Mouse (Mus musculus): ENCODE measurements around the gene Ap1m1.

Gene Ap1m1

DNA sequence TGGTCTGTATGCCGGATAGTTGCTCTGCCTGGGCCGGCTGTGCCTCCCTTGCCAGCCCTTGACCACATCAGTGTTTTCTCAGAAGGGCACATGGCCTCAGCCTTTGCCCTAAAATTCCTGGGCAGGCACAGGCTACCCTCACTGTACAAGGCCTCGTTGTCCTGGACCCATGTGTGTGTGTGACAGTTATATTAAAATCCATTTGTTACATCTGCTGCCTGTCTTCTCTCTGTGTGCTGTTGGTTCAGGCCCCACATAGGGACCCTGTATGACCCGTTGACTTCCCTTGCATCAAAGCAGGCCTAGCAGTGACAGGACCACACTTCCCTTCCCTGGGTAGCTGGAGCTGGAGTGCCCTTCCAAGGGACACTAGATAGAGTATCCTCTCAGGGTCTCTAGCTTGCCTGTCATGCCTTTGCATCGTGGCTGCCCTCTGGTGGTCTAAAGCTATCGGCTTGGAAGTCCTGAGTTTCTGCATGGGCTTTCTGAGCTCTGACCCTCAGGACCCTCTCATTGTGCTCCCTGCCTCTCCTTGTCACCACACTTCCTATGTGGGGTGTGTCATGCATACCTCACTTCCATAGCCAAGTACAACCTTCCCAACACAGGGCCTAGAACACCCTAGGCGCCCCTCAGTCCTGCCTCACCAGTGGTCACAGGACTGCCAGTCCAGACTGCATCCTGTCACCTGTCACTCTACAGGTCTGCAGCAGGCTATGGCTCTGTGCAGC lies 17.5 kb downstream of the Ap1m1 start:
- no peak for DNase-seq (ENCODE audit: extremely low spot score, low read depth, low spot score)

DNA sequence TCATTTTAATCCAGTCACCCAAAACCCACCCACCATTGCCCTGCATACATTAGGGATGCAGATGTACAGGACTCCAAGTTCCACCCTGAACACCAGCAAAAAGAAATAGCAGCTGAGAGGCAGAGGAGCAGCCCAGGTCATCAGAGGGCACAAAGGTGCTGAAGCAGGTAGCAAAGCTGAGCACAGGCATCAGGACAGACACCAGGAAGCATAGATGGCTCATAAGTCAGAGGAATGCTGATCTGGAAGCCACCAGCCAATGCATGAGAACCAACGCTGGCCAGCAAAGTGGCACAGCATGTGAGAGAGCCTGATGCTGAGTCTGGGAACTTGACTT lies 18.1 kb downstream of the Ap1m1 start:
- no peak for DNase-seq (ENCODE audit: extremely low spot score, low read depth, low spot score)

DNA sequence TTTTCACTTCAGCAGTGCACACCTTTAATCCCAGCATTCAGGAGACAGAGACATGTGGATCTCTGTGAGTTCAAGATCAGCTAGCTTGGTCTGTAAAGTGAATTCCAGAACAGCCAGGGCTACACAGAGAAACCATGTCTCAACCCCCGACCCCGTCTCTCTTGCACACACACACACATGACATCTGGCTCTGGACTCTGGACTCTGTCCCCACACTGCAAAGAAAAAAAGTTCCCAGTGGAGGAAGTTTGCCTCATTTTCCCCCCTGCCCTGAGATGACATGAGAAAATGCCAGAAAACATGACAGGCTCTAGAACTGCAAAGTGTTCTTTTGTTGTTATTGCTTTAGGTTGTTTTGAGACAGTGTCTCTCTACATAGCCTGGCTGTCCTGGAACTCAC lies 20.0 kb downstream of the Ap1m1 start:
- DNase-seq (ENCODE audit: extremely low spot score, low read depth, low spot score) = no peak

DNA sequence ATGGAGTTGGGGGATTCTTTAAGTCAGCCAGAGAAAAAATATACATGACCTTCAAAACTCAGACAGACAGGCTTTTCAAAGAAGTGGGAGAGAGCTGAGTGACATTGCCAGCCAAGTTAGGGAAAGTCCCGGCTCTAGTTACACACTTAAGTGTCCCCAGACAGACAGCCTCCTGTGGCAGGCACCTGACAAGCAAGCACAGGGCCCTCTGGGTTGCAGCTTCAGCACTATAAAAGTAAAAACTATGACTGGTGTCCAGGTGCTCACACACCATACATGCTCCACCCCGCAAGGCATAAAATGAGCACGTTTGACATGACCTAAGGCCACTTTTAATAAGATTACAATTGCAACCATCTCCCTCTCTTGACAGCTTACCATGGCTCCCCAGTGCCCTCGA lies 20.8 kb downstream of the Ap1m1 start:
- no peak for DNase-seq (ENCODE audit: extremely low spot score, low read depth, low spot score)

DNA sequence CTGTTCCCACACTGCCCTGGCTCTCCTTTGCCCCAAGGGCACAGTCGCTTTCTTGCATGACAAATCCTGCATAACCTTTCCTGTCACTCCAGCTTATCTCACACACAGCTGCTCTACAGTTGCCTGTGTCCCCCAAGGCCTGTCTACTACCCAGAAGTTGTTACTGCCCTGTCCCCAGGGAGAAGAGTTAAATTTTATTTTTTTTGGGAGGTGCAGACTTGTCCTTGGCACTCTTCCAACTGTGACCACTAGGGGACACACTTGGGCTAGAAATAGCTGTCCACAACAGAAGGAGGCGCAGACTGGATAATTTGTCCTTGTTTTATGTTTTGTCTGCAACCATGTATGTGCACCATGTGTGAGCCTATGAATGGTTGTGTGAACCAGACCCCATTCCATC lies 21.2 kb downstream of the Ap1m1 start:
- DNase-seq (ENCODE audit: extremely low spot score, low read depth, low spot score) = peak; percentile 46

DNA sequence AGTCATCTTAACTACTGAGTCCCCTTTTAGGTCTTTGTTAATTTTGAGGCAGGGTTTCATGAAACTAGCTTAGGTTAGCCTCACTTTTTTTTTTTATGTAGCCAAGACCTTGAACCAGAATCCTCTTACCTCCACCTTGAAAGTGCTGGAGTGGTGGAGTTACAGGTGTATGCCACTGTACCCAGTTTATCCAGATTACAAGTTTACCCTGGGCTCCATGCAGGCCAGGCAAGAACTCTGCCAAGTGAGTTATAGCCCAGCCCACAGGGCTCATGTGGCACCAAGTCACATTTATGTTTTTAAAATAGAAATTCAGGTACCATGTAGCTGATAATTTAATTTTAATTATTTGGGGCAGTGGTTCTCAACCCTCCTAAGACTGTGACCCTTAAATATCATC lies 21.6 kb downstream of the Ap1m1 start:
- no peak for DNase-seq (ENCODE audit: extremely low spot score, low read depth, low spot score)

DNA sequence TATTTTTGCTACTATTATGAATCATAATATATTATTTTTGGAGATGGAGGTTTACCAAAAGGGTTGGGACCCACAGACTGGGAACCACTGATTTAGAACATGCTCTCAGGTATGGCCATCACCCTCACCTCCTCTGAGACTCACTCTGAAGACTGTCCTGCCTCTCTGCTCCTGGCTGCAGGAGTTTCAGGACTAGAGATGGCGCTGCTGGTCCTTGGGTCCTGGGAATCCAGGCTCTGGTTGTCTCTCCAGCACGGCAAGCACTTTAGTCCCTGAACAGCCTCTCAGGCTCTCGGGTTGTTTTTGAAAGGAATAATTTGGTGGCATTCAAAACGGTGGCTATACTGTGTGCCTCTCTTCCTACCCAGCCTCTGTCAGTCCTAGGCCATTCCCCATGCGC lies 22.1 kb downstream of the Ap1m1 start:
- no peak for DNase-seq (ENCODE audit: extremely low spot score, low read depth, low spot score)

DNA sequence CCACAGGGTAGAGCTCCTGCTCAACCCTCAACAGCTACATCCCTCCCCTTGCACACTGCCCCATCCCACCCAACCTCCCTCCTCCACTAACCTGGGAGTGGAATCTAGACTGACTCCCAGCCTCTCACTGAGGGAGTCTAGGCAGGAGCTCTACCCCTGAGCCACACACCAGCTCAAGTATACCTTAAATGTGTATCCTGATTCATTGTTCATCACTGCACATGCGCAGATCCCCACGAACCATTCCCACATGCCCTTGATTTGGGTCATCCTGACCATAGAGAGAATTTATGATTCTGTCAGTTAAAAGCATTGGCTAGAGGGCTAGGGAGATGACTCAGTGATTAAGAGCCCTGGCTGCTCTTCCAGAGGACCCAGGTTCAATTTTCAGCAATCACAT lies 22.9 kb downstream of the Ap1m1 start:
- no peak for DNase-seq (ENCODE audit: extremely low spot score, low read depth, low spot score)

DNA sequence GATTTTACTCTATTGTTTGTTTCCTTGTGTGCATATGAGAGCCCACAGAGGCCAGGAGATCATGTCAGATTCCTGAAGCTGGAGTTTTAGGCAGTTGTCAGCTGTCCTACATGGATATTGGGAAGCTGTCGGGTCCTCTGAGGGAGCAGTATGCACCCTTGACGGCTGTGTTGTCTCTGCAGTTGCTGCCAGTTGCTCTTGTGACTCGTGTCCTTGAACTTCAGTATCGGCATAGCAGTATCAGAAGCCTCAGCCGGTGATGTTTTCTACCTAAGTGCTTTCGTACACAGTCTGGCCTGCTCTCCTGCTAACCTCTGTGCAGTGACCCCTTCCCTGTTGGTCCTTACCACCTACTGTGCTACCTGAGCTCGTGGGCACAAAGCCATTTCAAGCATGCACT lies 23.6 kb downstream of the Ap1m1 start:
- DNase-seq (ENCODE audit: extremely low spot score, low read depth, low spot score) = no peak

DNA sequence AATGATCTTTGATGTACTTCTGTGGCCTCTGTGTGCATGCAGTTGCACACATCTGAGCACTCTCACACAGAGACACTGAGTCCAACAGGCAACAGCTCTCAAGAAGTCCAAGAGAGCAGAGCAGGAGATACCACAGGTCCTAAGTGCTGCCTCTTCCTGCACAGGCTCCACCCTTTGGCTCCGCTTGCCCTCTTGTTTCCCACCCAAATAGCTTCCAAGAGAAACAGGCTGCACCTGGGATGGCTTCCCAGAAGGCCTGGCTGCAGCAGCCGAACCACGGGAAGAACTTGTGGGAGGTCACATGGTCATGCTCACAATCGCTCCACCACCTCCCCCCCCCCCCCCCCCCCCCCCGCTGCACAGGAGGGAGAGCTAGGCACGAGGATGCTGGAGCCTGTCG lies 25.5 kb downstream of the Ap1m1 start:
- DNase-seq (ENCODE audit: extremely low spot score, low read depth, low spot score) = no peak

DNA sequence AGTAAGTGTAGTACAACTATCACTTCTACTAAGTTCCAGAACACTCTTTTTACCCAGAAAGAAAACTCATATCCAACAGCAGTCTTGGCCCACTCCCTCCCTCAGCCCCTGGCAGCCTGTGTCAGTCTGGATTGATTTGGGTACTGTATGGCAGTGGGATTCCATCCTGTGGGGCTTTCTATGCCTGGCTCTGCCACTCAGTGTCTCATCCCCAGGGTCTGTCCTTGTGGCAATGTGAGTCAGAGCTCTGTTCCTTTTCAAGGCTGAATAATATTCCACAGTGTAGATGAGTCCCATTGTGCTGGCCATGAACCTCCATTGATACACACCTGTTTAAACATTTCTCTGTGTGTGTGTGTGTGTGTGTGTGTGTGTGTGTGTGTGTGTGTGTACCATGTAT lies 26.9 kb downstream of the Ap1m1 start:
- no peak for DNase-seq (ENCODE audit: extremely low spot score, low read depth, low spot score)

DNA sequence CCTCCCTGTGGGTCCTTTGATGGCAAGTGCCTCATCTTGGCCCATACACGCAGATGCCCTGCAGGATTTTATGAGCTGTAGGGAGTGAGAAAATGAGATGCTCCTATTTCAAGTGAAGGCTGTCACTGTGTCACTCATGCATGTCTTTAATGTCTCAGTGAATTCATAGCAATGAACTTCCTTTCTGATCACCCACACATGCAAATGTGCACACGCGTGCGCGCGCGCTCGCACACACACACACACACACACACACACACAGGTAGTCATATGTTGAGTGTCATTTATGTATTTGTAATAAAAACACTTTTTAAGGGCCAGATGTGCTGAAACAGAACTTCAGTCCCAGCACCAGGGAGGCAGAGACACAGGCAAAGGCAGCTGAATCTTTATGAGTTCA lies 27.3 kb downstream of the Ap1m1 start:
- no peak for DNase-seq (ENCODE audit: extremely low spot score, low read depth, low spot score)

DNA sequence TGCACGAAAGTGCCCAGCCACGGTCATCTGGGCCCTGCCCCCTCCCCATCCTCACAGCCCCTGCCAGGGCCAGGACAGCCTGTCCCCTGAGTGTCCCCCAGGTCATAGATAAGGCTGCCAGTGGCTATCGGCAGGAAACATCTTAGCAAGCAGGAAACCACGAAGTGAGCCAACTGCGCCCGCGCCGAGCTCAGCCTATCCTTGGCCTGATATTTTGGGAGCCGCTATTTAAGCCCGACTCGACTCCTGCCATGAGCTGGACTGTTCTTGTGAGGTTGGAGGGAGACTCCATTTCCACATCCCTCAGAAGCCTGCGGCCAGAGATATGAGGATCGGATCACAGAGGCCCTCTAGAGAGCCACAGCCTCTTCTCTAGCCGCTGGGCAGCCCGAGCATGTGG lies 28.5 kb downstream of the Ap1m1 start:
- no peak for DNase-seq (ENCODE audit: extremely low spot score, low read depth, low spot score)

DNA sequence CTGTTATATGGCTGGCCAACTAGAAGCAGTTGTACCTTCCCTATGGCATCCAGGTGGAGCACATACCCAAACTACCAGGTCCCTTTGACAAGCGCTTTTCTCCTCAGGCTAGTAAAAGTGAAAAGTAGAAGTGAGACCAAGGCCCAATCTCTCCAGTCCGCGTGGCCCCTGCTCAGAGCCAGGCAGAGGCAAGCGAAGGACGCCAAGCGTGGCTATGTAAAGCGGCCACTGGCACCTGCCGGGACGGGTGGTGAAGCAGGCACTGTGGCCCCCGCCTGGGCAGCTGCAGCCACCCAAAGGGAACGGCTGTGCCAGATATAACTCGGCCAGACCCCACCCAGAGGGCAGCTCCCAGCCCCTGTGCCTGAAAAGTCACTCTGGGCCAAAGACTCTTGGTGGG lies 30.8 kb downstream of the Ap1m1 start:
- no peak for DNase-seq (ENCODE audit: extremely low spot score, low read depth, low spot score)

DNA sequence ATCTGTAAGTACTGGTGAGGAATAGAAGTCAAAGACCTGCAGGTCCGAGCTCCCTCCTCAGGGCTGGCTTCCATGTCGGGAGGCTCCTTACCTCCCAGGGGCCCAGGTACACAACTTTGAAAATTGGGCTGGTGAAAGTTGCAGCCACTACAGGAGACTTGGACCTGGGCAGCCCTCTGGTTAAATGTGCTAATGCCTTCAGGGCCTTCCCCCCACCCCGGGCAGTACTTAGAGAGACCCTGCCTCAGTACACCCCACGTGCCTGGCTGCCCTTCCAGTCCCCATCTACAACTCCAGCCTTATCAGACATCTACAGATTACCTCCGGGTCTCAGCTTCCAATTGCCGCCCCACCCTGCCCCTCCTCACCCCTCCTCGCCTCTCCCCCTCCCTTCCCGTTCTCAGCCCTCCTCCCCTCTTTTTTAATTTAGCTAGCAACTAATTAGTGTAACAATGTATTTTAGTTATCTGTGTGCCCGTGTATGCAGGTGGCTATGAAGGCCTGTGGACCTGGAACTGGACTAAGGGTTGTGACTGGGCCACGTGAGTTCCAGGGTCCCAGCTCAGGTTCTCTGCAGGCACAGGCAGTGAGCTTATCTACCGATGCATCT lies 31.3 kb downstream of the Ap1m1 start:
- no peak for DNase-seq (ENCODE audit: extremely low spot score, low read depth, low spot score)

DNA sequence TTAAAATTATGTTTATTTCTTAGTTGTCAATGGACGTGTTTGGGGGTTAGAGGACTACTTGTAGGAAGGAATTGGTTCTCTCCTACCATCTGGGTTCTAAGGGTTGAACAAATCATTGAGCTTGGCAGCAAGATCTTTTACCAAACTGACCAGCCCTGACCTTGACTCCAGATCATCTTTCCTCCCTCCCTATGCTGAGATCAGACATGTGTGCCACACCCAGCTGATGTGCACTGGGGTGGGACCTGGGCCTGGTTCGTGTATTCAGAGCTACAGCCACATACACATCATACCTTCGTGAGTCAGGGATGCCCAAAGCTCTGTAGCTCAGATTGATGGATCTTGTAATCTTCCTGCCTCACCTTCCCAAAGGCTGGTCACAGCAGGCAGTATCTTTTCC lies 31.9 kb downstream of the Ap1m1 start:
- no peak for DNase-seq (ENCODE audit: extremely low spot score, low read depth, low spot score)

DNA sequence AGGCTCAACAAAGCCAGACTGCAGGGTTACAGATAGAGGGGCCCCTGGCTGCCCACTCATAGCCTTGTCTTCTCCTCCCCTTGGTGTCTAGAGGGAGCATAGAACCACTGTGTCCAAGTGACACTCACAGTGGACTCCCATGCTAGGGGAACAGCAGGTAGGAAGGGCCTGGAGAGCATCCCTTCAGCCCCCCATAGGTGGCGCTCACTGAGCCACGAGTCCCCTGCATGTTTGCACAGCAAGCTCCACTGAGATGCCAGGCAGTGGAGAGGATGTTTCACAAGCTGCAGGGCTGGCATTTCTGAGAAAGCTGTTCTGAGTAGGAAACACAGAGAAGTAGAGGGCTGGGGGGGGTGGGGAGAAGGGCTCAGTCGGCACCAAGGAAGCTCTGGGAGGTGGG lies 32.5 kb downstream of the Ap1m1 start:
- DNase-seq (ENCODE audit: extremely low spot score, low read depth, low spot score) = no peak

DNA sequence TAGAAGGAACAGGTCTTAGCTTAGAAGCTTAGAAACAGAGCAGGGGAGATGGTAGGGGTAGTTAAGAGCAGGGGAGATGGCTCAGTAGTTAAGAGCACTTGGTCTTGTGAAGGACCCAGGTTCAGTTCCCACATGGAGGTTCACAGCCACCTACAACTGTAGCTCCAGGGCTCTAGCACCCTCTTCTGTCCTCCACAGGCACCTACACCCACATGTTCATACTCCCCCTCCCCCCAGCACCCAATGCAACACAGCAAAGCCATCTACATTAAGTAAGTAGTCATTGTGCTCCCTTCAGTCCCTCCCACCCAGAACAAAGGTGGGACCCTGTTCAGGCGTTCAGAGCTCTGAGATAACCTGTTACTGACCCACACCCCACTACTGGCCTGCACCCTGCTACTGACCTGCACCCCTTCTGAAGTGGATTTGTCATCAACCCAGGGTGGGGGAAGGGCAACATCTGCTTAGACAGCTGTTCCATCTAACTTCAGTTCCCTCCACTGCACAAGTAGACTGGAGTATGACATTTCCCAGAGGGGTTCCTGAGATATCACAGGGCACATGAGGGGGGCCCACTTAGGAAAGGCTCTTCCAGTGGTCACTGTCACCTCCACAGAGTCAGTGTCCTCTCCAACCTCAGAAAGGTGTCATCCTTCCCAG lies 33.4 kb downstream of the Ap1m1 start:
- no peak for DNase-seq (ENCODE audit: extremely low spot score, low read depth, low spot score)

DNA sequence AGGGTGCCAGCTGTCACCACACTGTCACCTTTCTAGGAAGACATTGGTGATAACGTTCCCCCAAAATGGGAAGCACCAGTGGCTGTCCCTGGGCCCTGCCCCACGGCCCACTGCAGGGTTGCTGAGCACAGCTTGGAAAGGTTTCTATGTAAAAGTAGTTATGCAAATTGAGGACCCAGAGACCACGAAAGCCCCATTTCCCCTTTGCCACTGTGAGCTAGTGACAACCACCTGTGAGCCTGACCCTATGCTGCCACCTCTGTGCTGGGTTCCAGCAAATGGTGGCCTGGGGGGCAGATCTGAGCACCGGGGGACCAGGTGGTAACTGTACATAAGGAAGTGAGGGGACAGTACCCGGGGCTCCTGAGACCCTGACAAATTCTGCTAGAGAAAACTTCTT lies 34.0 kb downstream of the Ap1m1 start:
- DNase-seq (ENCODE audit: extremely low spot score, low read depth, low spot score) = no peak

DNA sequence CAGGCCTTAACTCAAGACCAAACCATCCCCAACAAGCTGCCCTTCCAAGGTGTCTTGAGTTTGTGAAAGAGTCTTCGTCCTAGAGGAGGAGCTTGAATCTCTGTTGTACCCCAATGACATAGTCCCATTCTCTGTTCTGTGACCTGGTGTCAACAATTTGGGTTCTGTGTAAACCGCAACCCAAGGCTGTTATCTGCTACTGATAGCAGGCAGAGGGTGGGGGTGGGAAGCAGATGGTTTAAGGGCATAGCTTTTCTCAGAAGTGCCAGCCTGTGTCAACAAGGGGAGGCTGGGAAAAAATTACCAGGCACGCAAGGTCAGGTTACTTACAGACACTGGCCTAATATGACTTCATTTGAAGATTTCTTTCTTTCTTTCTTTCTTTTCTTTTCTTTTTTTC lies 37.4 kb downstream of the Ap1m1 start:
- DNase-seq (ENCODE audit: extremely low spot score, low read depth, low spot score) = no peak

DNA sequence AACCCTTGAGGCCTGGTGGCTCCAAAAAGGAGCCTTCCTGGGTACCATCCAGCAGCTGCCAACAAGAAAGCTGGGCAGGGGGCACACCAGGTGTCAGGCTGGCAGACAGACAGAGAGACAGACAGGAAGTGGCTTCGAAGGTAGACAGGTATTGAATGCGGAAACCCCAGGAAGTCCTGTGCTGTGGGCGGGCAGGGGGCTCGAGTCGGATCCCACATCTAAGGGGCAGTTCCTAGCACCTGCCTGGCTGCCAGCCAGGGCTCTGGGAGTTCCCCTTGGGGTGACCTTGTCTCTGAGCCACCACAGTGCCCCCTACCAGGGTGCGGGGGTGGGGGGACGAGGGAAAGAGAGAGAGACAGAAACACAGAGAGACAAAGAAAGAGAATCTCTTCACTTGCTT lies 39.3 kb downstream of the Ap1m1 start:
- no peak for DNase-seq (ENCODE audit: extremely low spot score, low read depth, low spot score)

DNA sequence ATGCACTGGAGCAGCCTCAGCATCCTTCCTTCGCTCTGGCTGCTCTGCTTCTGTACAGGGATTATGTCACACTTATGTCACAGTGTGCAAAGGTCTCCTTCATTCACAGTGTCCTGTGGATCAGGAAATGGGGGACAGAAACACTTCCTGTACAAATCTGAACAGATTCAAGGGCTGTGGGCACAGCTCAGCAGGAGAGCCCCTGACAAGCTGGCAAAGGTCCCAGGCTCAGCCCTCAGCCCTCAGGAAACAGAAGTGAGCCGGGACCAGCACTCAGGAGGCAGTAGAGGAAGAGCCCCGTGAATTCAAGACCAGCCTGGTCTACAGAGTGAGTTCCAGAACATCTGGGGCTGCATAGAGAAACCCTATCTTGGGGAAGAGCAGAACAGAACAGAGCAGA lies 41.8 kb downstream of the Ap1m1 start:
- no peak for DNase-seq (ENCODE audit: extremely low spot score, low read depth, low spot score)

DNA sequence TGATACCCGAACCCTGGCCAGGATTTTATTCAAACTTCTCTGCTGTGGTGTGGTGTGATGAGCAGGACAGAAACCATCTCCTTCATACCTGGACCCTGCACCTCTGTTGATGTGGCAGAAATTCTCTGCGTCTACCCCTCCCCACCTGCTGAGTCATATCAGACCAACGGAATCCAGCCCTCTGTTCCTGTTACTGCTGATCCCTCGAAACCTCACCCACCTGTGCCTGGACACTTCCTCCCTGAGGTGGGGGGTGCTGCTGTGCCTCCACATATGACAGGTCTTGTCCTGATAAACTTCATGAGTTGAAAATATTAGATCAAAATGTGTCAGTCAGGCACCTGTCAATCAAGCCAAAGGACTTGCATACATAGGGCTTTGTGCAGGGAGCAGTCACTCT lies 45.5 kb downstream of the Ap1m1 start:
- DNase-seq (ENCODE audit: extremely low spot score, low read depth, low spot score) = no peak
